Mouse (Mus musculus): ENCODE measurements at regions not wholly inside any gene's neighbourhood (a gene's known extent, or its start where the extent isn't known, plus 50 kb on each side); places are given as distances from the start of the nearest gene placed in this dataset.

DNA sequence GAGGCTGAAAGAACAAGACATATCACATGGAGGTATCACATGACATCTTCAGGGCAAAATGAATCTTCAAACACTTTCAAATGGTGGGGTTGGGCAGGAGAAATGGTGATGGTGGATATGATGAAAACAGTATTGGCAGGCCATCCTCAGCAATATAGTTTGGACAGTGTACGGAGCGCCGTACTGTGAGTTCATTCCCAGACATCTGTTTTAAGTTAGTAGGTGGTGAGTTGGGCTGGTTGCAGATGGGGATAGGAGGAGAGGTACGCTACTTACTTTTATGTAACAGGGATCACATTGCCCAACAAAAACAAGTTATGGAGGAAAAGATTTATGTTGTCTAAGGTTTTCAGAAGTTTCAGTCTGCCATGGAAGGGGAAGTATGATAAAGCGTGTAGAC is 246.6 kb downstream of the Gm11146 start:
- WGBS: 97% methylated on average over 5 of the region's 5 CpGs
- no peak overlapping the region for H3K4me3 ChIP-seq (ENCODE audit: insufficient read depth, low read depth, low read length)
- H3K36me3 ChIP-seq (ENCODE audit: control insufficient read depth, insufficient read depth, low read length): no peaks in the 10 kb centered on the region
- no peak for DNase-seq
- H3K27me3 ChIP-seq (replicated peaks; ENCODE audit: control insufficient read depth, insufficient read depth, low read length): no peaks in the 10 kb centered on the region
- TF ChIP-seq POLR2A (IDR thresholded peaks at IDR 0.05; ENCODE audit: low read depth, low read length) (no peak), CTCF (conservative IDR thresholded peaks at IDR 0.05; ENCODE audit: insufficient read depth, insufficient read length, low read depth, low read length) (no peak)
- H3K27ac ChIP-seq (ENCODE audit: insufficient read depth, low read depth, low read length): no peak overlapping the region
- 0 out of 2 replicates have a peak, but pooled peaks cover 6% of the 10 kb centered on the region for H3K4me1 ChIP-seq (ENCODE audit: control insufficient read depth, insufficient read depth, low read length)

DNA sequence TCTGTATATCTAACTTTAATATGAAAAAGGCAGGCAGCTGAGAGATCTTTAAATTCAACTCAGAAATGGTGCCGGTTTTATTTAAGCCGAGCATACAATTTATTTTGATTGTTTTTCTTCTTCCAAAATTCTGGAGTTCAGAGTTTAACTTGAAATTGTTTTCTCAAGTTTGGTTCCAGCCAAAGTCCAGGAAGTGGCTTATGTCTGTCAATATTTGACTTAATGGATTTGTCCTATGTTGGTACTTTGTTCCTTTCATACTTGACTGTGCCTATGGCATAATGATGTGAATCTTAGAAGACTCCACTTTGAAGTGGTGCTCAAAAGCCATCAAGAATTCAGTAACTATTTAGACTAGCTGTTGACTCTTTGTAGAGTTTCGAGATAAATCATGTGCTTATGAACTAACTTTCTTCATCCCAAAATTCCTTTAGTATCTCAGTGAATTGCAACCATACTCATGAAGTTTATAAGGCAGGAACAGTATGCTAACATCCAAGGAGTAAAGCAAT is 247.6 kb downstream of the Gm11146 start:
- Histone ChIP-seq H3K27me3 (replicated peaks; ENCODE audit: control insufficient read depth, insufficient read depth, low read length) (no peaks in the 10 kb centered on the region), H3K4me3 (ENCODE audit: insufficient read depth, low read depth, low read length) (no peak overlapping the region), H3K4me1 (ENCODE audit: control insufficient read depth, insufficient read depth, low read length) (0 out of 2 replicates have a peak, but pooled peaks cover 5% of the 10 kb centered on the region), H3K27ac (ENCODE audit: insufficient read depth, low read depth, low read length) (no peak overlapping the region), H3K36me3 (ENCODE audit: control insufficient read depth, insufficient read depth, low read length) (no peaks in the 10 kb centered on the region)
- 60% methylated on average over 3 of the region's 3 CpGs for WGBS
- TF ChIP-seq CTCF (conservative IDR thresholded peaks at IDR 0.05; ENCODE audit: insufficient read depth, insufficient read length, low read depth, low read length) (no peak), POLR2A (IDR thresholded peaks at IDR 0.05; ENCODE audit: low read depth, low read length) (no peak)
- DNase-seq: peak; percentile 77

DNA sequence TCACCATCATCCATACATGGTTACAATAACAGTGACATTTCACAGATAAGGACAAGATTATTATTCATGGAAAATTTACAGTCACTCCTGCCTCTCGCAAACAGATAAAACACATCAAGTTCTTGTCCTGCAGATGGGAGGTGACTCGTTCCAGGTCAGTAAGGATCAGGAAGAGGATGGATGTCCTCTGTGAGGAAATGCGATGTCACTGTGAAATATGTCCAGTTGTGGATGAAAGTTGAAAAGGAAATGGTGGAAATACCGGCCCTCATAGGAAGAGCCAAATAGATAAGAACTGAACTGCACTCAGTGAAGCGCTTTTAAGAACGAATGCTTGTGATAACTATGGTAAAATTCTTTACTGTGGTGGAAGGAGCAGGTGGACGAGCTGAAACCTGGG is 255.8 kb downstream of the Gm11146 start:
- Histone ChIP-seq H3K4me1 (ENCODE audit: control insufficient read depth, insufficient read depth, low read length) (no peaks in the 10 kb centered on the region), H3K4me3 (ENCODE audit: insufficient read depth, low read depth, low read length) (no peak overlapping the region), H3K36me3 (ENCODE audit: control insufficient read depth, insufficient read depth, low read length) (no peaks in the 10 kb centered on the region), H3K27me3 (replicated peaks; ENCODE audit: control insufficient read depth, insufficient read depth, low read length) (no peaks in the 10 kb centered on the region), H3K27ac (ENCODE audit: insufficient read depth, low read depth, low read length) (no peak overlapping the region)
- TF ChIP-seq POLR2A (IDR thresholded peaks at IDR 0.05; ENCODE audit: low read depth, low read length) (no peak), CTCF (conservative IDR thresholded peaks at IDR 0.05; ENCODE audit: insufficient read depth, insufficient read length, low read depth, low read length) (no peak)
- DNase-seq: peak; percentile 69
- 48% methylated on average over 7 of the region's 7 CpGs for WGBS

DNA sequence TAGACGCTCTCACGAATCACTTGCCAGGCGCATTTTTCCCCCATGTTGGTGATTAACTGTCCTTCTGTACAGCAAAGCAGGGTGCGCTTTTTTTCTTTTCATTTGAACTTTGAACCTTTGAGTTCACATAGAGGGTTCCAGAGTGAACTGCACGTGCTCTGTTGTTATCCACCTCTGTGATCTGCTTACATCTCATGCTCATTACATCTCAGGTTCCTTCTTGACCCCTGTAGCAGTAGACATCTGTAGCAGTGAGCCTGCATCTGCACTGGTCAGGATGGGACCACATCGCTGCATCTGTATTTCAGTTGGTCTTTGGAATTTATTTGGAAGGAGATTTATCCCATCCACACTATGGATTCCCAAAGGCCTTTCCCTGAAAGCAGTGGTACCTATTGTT is 269.6 kb downstream of the Gm11146 start:
- TF ChIP-seq POLR2A (IDR thresholded peaks at IDR 0.05; ENCODE audit: low read depth, low read length): no peak
- no peak for TF ChIP-seq CTCF (conservative IDR thresholded peaks at IDR 0.05; ENCODE audit: insufficient read depth, insufficient read length, low read depth, low read length)
- DNase-seq: peak; percentile 60

DNA sequence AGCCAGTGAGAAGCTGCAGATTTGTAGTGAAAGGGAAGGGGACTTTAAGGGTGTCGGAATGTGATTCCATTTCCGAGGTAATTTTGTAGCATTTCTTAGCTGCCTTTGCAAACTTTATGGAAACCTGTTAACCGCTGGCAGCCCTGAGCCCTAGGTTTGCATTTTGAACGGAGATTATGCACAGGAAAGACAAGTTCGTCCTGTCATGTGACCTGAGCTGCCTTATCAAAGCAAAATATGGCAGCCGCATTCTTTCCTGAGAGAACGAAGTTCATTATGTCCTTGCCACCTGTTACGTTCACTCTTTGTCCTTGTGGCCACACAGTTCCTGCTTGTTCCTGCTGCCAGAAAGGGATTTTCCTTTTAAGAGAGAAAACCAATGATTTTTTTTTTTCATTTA is 270.9 kb downstream of the Gm11146 start:
- peak; percentile 88 for DNase-seq
- Histone ChIP-seq H3K27ac (ENCODE audit: insufficient read depth, low read depth, low read length) (peak overlapping the region; percentile 100), H3K27me3 (replicated peaks; ENCODE audit: control insufficient read depth, insufficient read depth, low read length) (no peaks in the 10 kb centered on the region), H3K4me1 (ENCODE audit: control insufficient read depth, insufficient read depth, low read length) (peaks cover 4% of the 10 kb centered on the region), H3K36me3 (ENCODE audit: control insufficient read depth, insufficient read depth, low read length) (no peaks in the 10 kb centered on the region; the same call in 1 of the 2 replicates), H3K4me3 (ENCODE audit: insufficient read depth, low read depth, low read length) (peak overlapping the region; percentile 78)
- WGBS: 4% methylated on average over 8 of the region's 8 CpGs
- no peak for TF ChIP-seq CTCF (conservative IDR thresholded peaks at IDR 0.05; ENCODE audit: insufficient read depth, insufficient read length, low read depth, low read length)

More for the DNA sequence above, 269.6 kb downstream of the Gm11146 start:
- Histone ChIP-seq H3K36me3 (ENCODE audit: control insufficient read depth, insufficient read depth, low read length) (no peaks in the 10 kb centered on the region; the same call in 1 of the 2 replicates), H3K4me3 (ENCODE audit: insufficient read depth, low read depth, low read length) (no peak overlapping the region), H3K27ac (ENCODE audit: insufficient read depth, low read depth, low read length) (peak overlapping the region; percentile 55; the same call in 1 of the 2 replicates), H3K27me3 (replicated peaks; ENCODE audit: control insufficient read depth, insufficient read depth, low read length) (no peaks in the 10 kb centered on the region), H3K4me1 (ENCODE audit: control insufficient read depth, insufficient read depth, low read length) (peaks cover 4% of the 10 kb centered on the region)
- WGBS: 49% methylated on average over 6 of the region's 6 CpGs

DNA sequence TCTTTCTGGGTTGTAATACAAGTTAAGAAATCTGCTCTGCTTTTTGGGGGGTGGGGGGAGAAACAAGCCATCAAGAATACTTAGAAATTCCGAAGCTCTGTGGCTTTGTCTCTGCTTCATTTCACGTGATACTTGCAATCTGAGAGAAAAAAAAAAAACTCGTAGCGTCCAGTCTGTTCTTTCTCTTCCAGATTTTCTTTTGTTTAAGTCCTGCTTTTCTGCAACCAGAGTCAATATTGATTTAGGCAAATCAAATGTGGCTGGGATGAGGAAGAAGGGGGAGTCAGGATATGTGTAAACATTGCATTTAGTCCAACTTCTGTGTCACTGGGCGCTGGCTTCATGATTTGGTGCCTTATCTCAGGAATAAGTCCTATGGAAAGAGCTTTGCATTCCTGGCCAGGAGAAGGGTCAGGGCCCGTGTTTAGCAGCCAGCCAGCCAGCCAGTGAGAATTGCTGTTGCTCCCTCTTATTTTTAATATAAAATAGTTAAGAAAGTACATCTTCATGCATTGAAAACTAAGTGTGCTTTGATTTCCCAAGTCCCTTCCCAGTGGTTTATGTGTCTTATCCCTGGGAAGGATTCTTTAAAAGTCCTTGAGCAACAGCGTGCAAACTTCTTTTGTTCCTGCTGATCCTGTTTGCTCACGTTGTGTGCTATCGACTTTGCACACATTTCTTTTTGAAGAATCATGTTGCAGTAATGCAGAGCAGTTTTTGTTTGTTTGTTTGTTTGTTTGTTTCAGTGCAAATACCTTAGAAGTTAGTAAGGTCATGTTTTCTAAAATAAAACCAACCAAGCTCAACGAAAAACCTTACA is 272.0 kb downstream of the Gm11146 start:
- no peaks in the 10 kb centered on the region for H3K27me3 ChIP-seq (replicated peaks; ENCODE audit: control insufficient read depth, insufficient read depth, low read length)
- H3K27ac ChIP-seq (ENCODE audit: insufficient read depth, low read depth, low read length): peak overlapping the region; percentile 85
- DNase-seq: peak; percentile 54
- H3K4me3 ChIP-seq (ENCODE audit: insufficient read depth, low read depth, low read length): peak overlapping the region; percentile 86
- no peaks in the 10 kb centered on the region; the same call in 1 of the 2 replicates for H3K36me3 ChIP-seq (ENCODE audit: control insufficient read depth, insufficient read depth, low read length)
- no peak for TF ChIP-seq CTCF (conservative IDR thresholded peaks at IDR 0.05; ENCODE audit: insufficient read depth, insufficient read length, low read depth, low read length)
- no peak for TF ChIP-seq POLR2A (IDR thresholded peaks at IDR 0.05; ENCODE audit: low read depth, low read length)
- H3K4me1 ChIP-seq (ENCODE audit: control insufficient read depth, insufficient read depth, low read length): peaks cover 4% of the 10 kb centered on the region
- WGBS: 6% methylated on average over 10 of the region's 10 CpGs

DNA sequence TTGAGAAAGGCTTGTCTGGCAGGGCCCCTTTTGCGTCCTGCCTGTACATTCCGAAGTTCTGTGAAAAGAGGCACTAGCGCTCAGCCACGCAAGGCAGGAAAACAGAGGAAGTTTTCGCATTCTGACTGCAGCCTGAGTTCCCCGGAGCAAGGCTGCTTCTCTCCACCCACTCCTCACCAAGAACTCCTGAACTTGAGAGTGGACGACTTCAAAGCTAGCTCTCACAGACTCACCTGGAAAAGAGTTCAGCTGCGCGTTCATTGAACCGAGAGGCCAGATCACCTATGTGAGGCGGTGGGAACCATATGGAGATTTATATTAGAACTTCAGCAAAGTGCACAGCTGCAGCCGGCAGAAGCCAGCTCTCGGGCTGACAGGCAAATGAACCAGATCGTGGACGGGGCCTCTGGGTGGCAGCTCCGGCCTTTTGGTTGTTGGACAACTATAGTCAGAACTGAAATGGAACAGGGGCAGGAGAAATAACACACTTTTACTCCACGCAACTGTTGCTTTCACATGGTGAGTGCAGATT is 272.7 kb downstream of the Gm11146 start:
- Histone ChIP-seq H3K36me3 (ENCODE audit: control insufficient read depth, insufficient read depth, low read length) (no peaks in the 10 kb centered on the region; the same call in 1 of the 2 replicates), H3K27ac (ENCODE audit: insufficient read depth, low read depth, low read length) (peak overlapping the region; percentile 85), H3K27me3 (replicated peaks; ENCODE audit: control insufficient read depth, insufficient read depth, low read length) (no peaks in the 10 kb centered on the region), H3K4me1 (ENCODE audit: control insufficient read depth, insufficient read depth, low read length) (peaks cover 4% of the 10 kb centered on the region), H3K4me3 (ENCODE audit: insufficient read depth, low read depth, low read length) (peak overlapping the region; percentile 86)
- DNase-seq: peak; percentile 86
- WGBS: 2% methylated on average over 17 of the region's 17 CpGs
- 0 out of 2 replicates have a peak, but pooled peaks have one; percentile 17 for TF ChIP-seq CTCF (conservative IDR thresholded peaks at IDR 0.05; ENCODE audit: insufficient read depth, insufficient read length, low read depth, low read length)
- no peak for TF ChIP-seq POLR2A (IDR thresholded peaks at IDR 0.05; ENCODE audit: low read depth, low read length)

Data from kidney, adult 2 months (tissue).